Mouse (Mus musculus) retina, postnatal 1 day (tissue): Measurements from ENCODE around the gene Eif3d.
"Not testable (repeated sequence)": the region's sequence is repeated elsewhere in the genome, so short reads cannot be mapped to it uniquely, and the experiment has no call there.

Experiments
- DNase-seq: peaks from one replicate; pipeline ENCODE4 v3.0.0-alpha.2; 2012

The Eif3d gene

DNA sequence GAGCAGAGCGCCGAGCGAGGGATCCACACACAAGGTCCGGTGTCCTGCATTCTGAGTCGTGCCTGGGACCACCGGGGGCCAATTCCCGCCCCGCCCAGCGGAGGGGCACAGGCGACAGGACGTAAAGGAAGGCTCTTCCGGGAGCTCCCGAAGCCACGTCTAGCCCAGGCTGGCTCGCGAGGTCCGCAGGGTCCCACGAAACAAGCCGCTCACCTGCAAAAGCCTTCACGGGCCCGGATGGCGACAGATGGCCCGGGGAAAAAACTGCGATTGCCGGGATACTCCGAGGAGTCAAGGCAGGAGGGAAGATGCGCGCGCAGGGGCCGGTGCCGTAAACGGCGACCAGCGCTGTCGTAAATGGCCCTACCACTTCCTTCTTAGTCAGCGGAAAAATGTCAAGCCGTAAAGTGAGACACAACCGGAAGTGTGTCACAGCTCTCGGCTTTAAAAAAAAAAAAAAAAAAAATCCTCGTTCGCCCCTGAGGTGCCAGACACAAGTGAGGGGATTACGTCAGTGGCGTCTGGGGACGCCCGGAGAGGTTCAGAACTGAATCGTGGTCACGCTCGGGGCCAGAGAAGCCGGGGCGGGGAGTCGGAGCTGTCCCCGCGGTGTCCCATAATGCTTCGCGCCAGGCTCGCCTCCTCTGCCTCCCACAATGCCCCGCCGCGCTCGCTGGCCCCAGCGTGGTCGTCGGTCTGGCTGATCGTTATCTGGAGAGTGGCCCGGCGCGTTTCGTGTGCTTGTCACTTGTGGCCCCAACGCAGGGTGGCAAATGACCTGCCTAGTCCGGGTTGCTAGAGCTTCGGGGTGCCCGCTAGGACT, at the start of gene Eif3d:
Eif3d (minus strand) TSS at position 344 of the 823 bp plus-strand sequence.
- DNase-seq: peak; percentile 98

DNA sequence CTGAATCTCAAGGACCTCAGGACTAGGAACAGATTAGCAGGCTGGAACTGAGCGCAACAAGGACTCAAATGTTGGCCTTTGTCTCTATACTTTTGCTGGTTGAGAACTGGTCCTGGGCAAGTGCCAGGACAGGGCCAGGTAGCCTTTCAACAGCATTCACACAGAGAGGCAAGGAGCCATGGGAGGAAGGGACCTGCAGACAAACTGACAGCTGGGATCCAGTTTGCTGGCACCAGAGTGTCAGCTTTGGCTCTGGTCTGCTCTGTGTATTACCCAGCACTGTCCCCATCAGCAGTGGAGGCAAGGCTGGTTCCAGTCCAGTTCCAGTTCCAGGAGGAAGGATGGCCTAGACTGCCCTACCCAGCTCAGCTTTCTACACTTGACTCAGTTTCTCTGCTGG, 43.4 kb upstream of the Eif3d start:
- DNase-seq: no peak

DNA sequence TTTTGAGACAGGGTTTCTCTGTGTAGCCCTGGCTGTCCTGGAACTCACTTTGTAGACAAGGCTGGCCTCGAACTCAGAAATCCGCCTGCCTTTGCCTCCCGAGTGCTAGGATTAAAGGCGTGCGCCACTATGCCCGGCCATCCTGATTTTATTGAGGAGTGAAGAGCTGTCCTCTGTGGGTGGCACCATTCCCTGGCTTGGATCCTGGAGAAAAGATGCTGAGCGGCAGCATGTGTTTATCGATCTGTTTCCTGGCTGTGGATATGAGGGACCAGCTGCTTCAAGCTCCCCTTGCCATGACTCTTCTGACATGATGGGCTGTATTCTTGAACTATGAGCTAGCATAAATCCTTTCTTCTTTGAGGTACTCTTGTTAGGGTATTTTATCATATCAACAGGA, 37.6 kb upstream of the Eif3d start:
- not testable (repeated sequence) for DNase-seq

DNA sequence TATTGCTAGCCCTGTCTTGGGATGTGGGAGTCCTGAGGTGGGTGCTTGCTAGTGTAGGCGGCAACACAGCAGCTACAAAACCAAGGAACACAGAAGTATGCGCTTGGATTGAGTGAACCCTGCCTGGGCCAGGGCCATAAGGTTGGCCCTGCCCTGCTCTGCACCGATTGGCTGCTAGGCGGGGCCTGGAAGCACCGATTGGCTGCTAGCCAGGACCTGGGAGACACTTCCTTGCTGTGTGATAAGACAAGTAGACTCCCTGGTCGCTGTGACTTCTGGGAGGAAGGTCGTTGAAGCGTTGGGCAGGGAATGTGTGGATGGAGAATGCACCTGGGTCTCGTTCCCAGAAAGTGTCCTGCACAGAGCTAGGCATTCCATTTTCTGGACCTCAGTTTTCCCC, 33.3 kb upstream of the Eif3d start:
- peak; percentile 38 for DNase-seq

DNA sequence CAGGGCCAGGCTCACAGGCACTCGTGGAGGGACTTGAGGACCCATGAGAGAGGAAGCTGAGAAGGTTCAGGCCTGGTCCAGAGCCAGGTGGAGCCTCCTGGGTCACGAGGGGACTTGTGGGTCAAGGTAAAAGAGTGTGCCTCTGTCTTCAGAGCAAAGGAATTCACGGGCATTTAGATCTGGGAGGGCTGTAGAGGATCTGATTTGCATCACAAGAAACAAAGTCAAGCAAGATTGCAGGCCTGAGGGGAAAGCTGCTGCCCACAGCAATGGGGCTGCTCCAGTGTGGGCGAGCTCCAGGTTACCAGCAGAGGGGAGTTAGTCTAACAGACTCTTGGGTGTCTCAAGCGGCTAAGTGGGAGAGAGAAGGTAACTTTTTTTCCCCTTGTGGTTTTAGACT, 30.8 kb upstream of the Eif3d start:
- DNase-seq: no peak

DNA sequence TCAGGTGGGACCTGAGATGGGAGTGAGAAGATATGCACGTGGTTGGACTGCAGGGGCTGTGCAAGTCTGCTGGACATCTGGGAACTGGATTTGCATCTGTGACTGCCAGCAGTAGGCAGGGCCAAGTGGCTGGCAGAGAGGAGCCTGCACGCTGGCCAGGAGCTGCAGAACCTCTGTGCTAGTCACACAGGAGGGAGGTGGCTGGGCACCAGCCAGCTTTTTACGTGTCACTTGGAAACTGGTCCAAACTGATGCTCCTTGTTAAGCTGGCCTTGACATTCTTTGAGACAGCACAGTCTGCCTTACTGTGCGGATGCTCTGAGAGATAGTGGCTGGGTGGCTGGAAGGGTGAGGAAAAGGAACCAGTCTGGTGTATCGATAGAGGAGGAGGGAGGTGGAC, 17.9 kb upstream of the Eif3d start:
- DNase-seq: no peak

DNA sequence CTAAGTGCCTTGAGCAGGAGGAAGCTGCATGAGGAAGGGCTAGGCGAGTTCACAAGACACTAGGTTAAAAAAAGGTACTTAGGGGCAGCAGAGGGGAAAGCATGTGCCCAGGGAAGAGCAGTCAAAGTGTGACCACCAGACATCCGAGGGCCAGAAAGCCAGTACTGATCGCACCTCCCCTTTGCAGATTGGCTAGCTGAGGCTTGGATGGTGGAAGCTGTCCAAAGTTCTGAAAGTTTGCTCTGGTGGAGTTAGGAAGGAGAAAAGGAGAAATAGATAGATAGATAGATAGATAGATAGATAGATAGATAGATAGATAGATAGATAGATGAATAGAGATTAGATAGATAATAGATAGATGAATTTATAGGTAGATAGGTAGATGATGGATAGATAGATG, 12.8 kb upstream of the Eif3d start:
- DNase-seq: no peak

DNA sequence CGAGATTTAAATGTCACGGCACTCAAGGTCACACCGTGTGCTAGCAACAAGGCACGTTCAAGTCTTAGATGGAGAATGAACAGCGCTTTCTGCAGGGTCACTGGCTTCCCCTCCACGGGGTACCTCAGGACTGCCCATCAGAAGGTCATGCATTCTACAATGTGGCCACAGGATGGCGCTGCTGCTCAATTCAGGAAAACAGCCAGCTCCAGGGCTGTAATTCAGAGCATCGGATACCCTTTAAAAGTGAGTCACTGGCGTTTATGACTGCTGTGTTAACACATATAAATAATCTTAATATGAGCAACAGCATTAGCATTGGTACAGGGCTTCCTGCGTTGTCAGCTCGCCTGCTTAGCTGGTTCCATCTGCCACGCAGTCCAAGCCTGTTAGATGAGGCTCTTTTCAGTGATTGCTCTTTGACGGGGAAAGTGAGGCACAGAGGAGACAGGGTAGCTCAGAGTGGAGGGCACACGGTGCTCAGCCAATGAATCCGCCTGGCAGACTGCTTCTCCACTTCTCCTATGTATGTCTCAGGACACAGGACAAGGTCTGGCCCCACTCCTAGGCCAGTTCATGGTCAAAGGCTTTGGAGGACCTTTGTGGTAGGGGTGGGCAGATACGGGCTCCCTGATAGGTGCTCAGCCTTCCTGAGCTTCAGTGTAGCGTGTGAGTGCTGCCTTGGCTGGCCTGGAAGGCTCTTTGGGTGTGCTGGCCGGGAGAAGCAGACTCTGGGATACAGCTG, 11.8 kb upstream of the Eif3d start:
- peak; percentile 77 for DNase-seq

DNA sequence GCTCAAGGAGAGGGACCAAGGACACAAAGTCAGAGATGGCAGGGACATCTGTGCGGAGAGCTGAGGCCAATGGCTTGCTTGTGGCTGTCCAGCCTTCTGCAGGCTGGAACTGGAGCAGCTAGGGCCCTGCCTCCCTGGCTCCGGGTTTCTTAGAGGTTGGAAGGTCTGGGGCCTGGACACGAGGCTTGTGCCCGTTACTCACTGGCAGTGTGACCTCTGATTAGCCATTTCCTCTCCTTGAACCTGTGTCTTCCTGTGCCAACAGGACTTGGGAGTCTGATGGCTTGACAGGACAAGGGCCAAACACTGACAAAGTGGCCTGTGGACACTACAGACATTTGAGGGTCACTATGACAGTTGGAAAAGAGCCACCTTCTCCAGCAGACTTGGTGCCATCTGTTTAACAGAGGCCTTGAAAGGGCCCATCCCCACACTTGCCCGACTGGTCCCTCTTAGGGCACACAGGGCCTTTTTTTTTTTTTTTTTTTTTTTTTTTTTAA, 10.6 kb upstream of the Eif3d start:
- no peak for DNase-seq

DNA sequence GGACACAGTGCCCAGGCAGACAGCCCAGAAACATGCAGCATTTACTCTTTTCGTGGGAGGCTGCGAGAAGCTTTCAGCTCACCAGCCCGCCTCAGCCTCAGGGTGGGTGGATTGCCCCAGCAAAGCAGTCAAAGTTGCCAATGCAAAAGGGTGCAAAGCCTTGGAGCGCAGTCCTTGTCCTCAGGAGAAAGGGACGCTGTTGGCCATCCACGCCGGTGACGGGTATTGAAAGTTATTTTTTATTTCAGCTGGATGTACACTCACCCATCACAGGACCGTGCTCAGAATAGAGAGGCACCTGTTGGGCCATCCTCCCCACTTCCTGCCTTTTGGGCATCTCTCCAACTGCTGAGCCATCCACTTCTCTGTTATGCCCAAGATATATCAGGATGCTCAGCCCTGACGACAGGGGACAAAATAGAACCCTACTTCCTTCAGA, 8.8 kb upstream of the Eif3d start:
- DNase-seq: no peak

DNA sequence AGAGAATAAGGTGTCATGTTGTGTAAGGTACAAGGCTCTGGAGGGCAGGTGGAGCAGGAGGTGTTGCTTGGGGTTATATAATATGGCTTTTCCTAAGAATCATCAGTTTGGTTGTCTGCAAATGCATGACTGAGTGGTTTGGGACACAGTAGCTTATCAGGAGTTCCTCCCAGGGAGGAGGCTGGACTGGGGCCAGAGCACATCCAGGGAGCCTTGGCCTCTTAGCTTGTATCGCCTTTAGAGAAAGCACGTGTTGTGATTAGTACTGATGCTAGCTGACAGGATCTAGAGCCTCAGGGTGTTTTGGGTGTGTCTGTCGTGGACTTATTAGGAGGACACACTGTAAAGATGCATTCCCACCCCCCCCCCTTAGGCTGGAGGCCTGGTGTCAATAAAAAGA, 7.0 kb upstream of the Eif3d start:
- peak; percentile 31 for DNase-seq

DNA sequence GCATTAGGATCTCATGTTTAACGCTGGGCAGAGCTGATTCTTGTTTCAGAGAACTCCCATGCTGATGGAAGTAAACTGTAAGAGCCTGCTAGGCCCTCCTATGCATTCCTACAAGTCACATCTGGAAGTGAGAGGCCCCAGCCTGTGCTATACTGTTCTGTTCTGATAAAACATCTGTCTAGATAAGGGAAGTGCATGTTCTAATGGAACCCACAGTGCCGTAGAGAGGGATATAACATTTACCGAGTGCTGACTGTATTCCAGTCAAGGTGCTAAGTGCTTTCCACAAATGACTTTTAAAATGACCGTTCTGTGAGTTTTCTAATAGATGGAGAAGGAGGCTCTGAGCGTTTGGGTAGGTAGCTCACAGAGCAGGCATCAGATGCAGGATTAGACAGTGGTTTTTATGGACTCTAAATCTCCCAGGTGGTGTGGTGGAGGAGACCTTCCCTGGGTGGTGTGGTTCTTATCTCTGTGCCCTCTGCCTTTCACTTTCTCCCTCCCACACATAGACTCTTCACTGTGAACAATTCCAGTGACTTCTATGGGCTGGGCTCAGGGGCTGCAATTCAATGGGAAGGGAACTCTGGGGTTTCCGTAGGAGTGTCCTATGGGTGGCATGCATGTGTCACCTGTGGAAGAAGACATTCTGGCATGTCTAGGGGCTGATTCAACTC, 3.7 kb upstream of the Eif3d start:
- no peak for DNase-seq

DNA sequence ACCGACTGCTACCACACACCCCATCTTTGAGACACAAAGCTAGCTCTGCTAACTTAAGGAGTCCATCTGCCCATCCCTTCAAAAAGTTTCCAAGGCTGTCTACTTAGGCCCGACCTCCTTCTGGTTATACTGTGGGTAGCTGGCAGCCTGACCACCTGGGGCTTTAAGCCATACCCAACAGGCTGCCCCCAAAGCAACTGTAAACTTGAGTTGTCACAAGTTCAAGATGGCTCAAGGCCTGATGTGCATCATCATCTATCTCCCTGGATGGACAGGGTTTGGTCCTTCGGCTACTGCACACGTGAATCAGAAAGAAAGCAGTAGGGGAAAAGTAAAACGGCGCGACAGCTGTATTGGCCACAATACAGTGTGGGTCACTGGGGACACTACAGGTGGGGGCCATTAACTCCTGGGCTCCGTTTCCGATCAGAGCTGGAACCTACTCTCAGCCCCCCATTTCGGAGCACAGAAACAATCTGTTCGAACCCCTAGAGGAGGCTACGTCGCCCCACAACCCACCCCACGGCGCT, 608 bp downstream of the Eif3d start:
- no peak for DNase-seq

DNA sequence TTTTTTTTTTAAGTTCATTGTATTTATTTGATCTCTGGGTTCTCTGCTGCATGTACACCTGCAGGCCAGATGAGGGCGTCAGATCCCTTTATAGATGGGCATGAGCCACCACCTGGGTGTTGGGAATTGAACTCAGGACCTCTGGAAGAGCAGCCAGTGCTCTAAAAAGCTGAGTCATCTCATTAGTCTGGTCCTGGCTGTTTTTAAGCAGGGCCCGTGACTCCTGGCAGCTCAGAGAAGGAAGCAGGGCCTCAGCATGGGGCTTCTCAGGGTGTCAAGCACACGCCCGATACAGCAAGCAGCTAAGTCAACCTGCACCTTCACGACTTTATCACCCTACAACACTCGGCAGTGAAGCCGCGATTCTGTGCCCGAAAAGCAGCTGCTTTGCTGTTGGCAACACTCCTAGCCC, 5.5 kb downstream of the Eif3d start:
- no peak for DNase-seq

DNA sequence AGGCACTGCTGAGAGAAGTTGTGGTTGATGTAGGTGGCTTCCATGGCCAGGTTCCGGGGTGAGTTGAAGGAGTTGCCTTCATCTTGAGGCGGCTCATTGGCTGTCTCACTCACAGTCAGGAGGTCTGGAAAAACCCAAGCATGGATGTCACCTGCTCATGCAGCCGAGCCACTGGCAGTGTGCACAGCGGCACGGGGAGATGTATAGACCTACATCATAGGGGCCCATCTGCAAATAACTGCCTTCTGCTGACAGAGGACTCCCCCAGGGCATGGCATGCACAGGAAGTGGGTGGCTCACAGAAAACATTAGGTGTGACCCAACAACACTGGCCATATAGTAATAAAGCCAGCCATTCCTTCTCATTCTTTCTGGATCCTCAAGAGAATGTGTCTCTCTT, 8.2 kb downstream of the Eif3d start:
- DNase-seq: no peak

DNA sequence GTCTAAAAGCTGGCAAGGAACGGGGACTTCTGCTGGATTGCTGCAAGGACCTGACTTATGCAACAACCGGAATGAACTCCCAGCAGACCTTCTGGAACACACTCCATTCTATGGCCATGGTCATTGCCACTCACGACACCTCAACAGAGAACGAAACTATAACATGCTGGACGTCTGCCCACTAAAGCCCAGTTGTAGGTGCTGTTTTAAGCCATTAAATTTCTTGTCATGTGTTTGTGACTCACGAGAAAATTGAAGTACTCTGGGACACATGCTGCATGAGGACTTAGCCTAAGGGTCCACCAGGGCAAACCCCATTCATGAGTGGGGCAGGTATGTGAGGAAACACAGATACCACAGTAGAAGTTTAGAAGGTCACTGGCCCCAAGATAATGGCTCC, 9.9 kb downstream of the Eif3d start:
- no peak for DNase-seq

DNA sequence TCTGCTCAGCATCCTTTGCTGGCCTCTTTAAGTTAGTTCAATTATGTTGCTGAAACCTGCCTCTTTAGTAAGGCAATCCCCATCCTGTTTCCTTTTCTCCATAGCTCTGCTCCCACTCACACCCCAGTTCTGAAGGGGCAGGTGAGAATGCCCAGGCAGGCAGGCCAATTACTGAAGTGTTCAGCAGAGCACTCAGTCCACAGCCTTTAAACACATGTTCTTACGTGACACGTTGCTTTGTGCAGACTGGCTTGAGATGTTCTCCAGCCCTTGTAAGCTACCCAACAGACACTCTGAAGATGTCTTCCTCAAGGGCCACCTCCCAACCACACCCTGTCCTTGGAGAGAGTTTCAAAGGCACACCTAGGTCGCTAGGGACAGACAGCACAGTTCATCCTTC, 12.5 kb downstream of the Eif3d start:
- no peak for DNase-seq

DNA sequence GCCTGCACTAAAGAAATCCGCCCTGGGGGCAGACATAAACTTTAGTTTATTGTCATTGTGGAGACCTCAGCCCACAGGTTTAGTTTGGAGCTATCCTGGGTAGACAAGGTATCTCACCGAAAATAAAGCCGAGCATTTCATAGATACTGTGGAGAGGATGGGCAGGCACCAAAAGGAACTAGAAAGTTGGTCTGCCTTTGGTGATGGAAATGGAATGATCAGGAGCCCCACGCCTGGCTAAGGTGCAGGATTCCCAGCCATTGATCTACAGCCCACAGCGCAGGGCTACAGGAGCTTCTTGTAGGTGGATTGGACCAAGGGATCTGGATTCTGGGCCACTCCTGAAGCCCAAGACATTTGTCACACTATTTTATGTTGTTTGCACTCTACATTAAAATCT, 13.0 kb downstream of the Eif3d start:
- no peak for DNase-seq

DNA sequence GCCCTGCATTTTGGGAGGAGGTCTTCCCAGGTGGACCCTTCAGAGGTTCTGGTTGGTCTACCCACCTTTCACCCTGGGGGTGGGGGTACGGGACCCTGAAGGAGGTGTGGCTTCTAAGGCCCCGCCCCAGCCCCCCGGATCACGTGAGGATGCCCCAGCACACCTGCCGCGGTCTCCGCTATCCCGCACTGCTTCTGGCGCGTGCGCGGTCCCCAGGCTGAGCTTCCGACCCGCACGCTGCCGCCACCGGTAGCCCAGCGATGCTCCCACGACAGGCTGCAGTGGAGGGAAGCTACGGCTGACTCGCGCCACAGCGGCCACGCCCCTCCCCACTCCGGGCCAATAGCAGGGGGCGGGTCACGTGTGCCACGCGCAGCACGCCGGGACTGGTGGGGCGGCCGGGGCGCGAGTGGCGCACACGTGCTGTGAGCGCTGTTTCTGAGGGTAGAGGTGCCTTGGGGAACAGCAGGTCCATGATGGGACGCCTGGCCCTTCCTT, 14.2 kb downstream of the Eif3d start, which contains the start of gene Foxred2:
Foxred2 (minus strand) TSS at position 319 of the 498 bp plus-strand sequence.
- peak; percentile 94 for DNase-seq

DNA sequence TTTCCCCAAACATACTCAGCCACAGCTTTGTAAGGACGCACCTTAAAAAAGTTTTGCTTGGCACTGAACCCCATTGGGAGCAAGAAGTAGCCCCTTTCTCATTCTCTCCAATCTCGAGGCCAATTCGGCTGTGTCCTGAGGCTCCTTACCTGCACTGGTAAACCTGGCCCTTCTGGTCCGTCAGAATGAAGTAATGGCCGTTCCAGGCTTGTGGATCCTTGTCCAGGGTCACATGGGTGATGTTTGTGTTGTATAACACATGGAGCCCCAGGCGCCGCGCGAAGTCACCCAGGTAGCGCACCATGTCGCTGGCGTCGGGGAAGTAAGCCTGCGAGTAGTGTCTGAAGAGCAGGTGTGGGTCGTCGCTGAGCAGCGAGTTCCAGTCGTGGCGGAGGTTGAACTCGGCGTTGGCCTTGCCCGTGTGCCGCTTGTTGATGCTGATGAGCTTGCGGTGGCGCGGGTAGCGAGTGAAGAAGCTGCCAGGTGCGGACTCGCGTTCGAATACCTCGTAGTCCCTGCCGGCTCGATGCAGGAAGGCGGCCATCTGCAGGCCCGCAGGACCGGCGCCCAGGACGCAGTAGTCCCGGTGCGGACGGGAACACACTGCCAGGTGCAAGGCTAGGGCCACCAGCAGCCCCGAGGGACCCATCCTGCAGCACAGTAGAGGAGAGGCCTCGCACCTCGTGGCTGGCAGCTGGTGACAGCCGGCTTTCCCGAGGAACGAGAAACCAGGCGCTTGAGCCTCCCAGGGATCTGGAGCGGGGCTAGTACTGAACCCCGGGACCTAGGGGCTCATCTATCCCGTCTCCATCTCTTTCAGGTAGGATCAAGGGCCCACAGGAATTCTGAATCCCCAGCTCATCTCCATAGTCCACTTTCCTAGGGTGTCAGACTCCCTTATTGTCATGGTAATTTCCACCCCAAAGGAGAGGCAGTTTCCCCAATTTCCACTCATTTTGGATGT, 14.9 kb downstream of the Eif3d start:
- DNase-seq: peak; percentile 30

DNA sequence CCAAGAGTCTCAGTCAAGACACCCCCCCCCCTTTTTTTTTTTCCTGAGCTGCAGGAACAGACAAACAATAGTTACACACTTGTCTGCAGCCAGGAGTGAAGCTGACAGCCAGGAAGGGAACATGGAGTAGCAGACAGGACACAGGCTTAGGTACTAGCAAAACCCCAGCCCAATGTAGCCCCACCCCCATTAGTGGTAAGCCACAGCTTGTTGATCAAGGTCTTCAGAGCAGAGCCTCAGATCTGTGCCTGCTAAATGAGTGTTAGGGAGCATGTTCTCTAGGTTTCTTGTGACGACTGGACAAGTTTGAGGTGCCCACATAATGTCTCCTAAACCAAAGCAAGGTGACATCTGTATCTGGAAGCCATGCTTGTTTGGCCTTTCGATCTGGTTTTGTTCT, 16.3 kb downstream of the Eif3d start:
- no peak for DNase-seq

DNA sequence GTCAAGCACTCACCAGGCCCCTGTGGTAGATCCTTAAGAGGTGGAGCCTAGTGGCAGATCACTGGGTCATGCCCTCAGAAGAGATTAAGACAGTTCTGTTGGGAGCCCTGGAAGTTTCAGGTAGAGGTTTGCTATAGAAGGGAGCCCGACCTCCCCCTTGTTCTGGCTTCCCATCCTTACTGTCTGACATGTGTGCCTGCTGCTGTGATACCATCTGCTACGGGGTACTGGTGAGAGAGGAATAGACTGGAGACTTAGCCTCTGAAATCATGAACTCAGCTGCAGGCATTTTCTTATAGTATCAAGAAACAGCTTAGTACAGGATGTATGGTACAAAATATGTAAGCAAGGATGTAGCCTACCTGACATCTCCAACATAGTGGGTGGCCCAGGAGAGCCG, 17.7 kb downstream of the Eif3d start:
- DNase-seq: no peak
